Mouse (Mus musculus): ENCODE results near the gene Rhobtb1.

DNA sequence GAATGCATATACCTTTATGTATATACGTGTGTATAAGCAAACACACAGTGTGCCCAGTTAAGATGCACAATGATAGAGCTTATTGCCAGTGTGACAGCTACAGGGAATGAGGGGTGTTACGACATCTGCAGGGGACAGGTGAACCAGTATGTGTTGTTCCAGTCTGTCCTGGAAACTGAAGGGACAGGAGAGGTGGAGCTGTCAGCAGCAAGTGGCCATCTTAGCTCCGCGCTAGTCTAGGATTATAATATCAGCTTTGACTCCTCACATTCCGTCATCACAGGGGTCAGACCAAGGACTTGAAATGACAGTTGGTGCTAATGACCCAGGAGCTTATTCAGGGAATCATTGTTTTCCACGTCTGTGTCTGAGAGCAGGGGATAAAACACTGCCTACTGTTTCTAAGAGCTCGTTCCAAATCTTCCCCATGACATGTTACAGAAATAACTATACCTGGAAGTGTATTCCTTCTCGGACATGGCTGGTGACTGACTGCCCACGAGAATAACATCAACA is 125.7 kb downstream of the Rhobtb1 start:
- TF ChIP-seq ZNF384 (IDR thresholded peaks at IDR 0.05; ENCODE audit: low read depth, low read length) (no peak), ZC3H11A (IDR thresholded peaks at IDR 0.05; ENCODE audit: borderline replicate concordance, low read depth, low read length) (no peak), HCFC1 (IDR thresholded peaks at IDR 0.05; ENCODE audit: borderline replicate concordance, insufficient read depth, low read length) (no peak), MAFK (IDR thresholded peaks at IDR 0.05; ENCODE audit: insufficient read depth, low read depth, low read length) (no peak)

Data from ES-E14 (cell line).